Mouse (Mus musculus) layer of hippocampus, postnatal 36 days (tissue): ENCODE measurements around the gene Ntrk1. TPM values are rescaled to one million over a fixed set of nuclear protein-coding genes. Genes with fewer than 3 reads are reported as not detected.
"Not testable (repeated sequence)": the region's sequence is repeated elsewhere in the genome, so short reads cannot be mapped to it uniquely, and the experiment has no call there.

ENCODE experiments used
- DNase-seq, 2 experiments: peaks; one replicate each; pipeline ENCODE4 v3.0.0; 2022
- total RNA-seq, 2 experiments: library from RNA; stranded (reverse); gene quantifications; 2 replicates each; pipeline ENCODE4 v1.2.3; 2021

Ntrk1 gene
- total RNA-seq, result under 1 TPM in 1 of 2 experiments, not detected in 1; 0.12 TPM

DNA sequence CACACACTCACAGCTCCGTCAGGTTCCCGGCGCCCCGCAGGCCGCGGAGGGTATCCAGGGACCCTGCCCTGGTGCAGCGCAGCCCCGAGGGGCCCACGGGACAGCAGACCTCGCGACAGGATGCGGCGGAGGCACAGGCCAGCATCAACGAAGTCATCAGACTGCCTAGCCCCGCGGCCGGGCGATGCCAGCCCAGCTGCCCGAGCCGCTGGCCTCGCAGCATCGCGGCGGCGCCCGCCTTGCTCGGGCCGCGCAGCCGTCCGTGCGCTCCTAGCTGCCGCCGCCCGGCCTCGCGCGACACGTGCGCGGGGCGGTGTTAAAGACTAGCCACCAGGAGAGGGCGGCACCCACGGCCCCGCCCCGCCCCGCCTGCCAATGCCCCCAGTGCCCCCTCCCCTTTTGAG, at the start of gene Ntrk1:
Gene Ntrk1 (minus strand): TSS at position 241 of the 404 bp plus-strand sequence.
- no peak for DNase-seq

- no peak for DNase-seq
Measured at GRCm38 (mm10) chr3:87840858-87841257, 45.9 kb upstream of the Ntrk1 start.

- DNase-seq, result peak; percentile 56 to 68
Measured at GRCm38 (mm10) chr3:87838622-87839021, 43.7 kb upstream of the Ntrk1 start.

DNA sequence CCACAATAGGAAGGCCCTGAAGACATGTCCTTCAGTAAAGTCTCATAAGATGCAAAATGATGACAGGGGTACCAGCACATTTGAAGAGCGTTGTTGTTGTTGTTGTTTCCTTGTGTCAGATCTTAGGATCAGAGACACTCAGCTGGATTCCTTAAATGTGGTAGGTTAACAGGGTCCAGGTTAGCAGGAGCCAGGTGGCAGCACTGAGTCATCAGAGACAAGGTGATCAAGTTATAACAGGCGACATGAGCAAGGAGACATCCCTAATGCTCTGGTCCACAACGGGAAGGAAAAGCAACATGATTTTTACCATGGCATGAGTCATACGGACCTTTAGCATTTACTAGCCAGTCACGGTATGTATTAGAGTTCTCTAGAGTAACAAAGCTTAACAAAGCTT, 38.5 kb upstream of the Ntrk1 start:
- no peak for DNase-seq

GRCm38 (mm10) chr3:87832109-87832859, 37.3 kb upstream of the Ntrk1 start:
- DNase-seq, result no peak

- no peak for DNase-seq
Measured at GRCm38 (mm10) chr3:87829025-87829424, 34.1 kb upstream of the Ntrk1 start.

DNA sequence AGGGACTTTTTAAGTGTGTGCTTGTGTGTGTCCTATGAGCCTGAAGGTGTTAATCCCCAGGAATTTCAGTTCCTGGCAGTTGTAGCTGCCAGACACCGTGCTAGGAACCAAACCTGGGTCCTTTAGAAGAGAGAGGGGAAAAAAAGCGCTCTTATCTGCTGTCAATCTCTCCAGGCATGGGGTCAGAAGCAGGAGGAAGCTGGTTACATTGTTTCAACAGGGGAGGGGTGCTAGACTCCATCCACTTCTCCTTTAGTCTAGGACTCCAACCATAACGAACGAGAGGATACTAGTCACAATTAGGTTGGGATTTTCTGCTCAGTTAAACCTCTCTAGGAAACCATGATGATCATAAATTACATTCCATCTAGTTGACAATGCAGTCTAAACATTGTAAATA, 33.5 kb upstream of the Ntrk1 start:
- DNase-seq, result no peak

- not testable (repeated sequence) for DNase-seq
Measured at GRCm38 (mm10) chr3:87824206-87824605, 29.2 kb upstream of the Ntrk1 start, which contains the start of gene Pear1. TSS of gene Pear1 (minus strand) at chr3:87824306.

- DNase-seq, result no peak
Measured at GRCm38 (mm10) chr3:87818226-87818625, 23.3 kb upstream of the Ntrk1 start.

DNA sequence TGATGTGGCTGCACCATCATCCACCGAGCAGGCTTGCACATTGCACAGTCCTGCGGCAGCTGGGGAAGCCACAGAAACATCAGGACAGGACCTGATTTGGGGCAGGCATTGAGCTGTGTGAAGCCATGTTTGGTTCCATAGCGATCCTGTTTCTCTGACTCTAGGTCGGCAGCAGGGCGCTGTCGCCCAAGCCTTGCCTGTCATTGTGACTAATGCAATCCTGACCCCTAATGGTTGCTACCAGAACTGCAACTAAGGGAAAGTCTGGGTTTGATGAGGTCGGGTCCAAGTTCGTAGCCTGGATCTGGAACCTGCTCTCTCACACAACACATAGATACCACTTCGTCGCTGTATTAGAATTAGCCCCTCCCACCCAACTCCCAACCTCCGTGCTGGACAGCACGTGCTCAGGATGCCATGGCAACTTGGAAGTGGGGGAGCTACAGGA, 21.7 kb upstream of the Ntrk1 start:
- DNase-seq, result peak; percentile 51 to 56

DNA sequence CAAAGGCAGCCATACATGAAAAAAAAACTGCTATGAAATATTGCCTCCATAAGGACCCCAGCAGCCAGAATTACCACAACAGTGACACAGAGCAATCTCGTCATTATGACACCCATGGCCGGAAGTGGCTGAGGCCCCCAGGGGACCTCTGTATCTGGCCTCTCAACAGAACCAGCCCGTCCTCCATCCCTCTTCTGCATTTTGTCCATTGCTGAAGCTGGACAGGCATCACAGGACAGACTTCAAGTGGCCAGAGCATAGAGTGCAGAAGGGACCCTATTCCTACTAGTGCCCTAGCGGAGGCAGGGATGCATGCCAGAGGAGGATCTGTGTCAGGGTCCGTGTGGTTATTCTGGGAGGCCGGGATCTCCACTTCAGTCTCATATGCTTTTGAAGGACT, 21.2 kb upstream of the Ntrk1 start:
- DNase-seq, result no peak

- DNase-seq, result no peak
Measured at GRCm38 (mm10) chr3:87812873-87813272, 17.9 kb upstream of the Ntrk1 start.

- DNase-seq, result no peak
Measured at GRCm38 (mm10) chr3:87812413-87812812, 17.5 kb upstream of the Ntrk1 start.

DNA sequence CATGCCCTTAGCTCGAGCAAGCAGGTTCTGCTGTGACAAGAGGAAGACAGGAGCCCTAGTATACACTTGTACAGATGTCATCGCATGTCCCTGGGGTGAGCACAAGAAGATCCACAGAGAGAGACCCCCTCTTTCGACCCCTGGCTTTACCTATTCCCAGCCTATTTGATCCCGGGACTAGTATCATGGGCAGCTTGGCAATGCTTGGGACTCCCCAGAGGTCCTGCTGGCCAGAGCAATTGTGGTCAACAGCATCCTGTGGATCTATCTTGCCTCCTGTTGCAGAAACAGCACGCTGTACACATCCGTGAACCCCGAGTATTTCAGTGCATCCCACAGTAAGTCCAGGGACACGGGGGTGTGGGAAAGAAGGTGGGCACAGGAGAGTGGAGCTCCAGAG, 16.3 kb upstream of the Ntrk1 start:
- DNase-seq, result no peak

- no peak for DNase-seq
Measured at GRCm38 (mm10) chr3:87809322-87809962, 14.5 kb upstream of the Ntrk1 start.

DNA sequence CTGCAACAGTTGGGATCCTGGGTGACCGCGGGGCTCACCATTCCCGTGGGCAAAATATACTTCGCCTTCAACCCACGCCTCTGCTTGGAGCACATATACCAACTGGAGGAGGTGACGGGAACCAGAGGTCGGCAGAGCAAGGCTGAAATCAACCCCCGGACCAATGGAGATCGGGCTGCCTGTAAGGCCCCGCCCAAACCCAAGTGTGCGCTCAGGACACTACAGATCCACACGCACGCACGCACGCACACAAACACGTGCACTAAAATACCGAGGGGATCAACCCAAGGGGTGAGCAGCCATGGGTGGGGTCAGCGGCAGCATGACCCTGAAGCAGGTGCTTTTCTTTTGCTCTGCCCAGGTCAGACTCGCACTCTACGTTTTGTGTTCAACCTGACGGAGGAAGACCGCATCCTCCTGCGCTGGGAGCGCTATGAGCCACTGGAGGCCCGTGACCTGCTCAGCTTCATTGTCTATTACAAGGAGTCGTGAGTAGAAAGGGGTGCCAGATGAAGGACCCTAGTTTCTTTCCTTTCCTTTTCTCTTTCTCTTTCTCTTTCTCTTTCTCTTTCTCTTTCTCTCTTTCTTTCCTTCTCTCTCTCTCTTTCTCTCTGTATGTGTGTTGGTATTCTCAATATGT, 9.2 kb upstream of the Ntrk1 start:
- no peak for DNase-seq

GRCm38 (mm10) chr3:87801681-87802080, 6.7 kb upstream of the Ntrk1 start:
- DNase-seq, result no peak

DNA sequence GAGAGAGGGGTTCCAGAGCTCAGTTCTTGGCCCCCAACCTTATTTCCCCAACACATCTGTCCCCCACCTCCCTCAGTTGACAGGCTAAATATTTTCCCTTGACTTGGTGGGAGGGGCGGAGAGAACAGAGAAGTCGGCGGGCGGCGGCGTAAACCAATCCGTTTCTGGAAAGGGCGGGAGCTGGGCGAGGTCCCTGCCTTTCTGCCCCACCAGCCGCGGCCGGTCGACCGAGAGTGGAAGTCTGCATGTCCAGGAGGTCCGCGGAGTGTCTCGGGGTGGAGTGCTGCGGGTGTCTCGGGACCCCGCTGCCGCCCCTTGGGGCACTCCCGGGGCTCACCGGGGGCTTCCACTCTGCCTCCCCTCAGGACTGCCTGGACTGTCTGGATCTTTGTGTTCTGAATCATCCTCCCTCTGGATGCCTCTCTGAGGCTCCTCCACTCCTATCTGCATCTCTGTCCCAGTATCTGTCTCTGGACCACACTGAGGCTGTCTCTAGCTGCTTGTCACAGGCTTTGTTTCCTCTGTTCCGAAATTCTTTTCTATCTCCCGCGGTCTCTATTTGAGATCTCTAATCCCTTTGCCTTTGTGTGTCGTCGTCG, 1.9 kb upstream of the Ntrk1 start, which contains the start of gene Insrr:
Gene Insrr (plus strand): TSS at position 216 of the 599 bp plus-strand sequence.
- DNase-seq, result no peak

DNA sequence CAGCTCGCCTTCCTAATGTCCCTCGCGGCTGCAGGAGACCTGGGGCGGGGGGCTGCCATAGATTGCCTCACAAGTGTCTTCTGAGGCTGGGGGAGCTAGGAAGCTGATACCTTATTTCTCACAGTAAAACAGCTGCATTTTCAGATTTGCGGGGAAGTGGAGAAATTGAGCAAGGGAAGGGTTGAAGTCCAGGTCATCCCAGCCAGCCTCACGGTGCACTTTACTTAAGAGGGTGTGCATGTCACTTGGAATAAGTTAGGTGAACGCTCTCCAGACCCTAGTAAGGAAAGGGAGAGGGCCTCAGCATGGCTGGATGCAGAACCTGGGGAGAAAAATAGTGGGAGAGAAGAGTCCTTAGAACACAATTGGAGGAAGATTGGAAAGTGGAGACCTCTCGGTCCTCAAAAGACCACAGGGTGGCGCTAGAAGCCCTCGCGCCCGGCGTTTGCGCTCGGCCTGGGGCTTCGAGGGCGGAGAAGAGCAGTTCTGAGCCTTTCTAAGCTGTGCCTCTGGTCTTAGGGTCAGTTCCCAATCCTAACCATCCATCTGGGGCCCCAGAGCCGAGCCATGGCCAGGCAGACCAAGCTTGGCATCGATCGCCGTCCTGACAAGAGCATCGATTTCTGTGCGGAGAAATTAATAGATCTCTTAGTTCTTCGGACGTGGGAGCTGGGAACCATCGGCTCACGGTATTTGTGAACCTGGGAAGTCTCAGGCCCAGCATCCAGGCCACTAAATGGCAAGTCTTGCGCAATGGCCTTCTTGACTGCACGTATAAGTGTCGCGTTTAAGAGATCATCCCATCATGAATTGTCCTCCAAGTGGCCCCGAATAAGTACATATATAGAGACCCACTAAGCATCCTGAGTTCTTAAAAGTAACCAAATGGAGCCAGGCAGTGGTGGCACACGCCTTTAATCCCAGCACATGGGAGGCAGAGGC, 645 bp upstream of the Ntrk1 start:
- DNase-seq, result peak; percentile 27 to 34

DNA sequence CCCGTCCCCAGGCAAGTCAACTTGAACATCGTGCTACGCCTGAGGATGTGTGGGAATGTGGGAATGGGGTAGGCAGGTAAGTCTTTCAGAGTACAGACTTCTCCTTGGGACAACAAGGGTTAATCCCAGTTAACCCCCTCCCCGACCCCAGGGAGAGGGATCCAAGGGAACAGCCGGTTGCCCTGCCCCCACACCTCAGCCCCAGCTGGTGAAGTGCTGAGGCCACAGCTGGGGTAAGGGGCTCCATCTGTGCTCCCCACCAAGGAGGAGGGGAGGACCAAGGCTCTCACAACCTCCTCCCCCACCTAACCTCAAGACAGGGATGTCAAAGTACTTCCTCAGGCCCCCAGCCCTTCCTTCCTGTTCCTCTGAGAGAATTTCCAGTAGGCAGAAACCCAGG, 5.2 kb downstream of the Ntrk1 start:
- DNase-seq, result no peak

DNA sequence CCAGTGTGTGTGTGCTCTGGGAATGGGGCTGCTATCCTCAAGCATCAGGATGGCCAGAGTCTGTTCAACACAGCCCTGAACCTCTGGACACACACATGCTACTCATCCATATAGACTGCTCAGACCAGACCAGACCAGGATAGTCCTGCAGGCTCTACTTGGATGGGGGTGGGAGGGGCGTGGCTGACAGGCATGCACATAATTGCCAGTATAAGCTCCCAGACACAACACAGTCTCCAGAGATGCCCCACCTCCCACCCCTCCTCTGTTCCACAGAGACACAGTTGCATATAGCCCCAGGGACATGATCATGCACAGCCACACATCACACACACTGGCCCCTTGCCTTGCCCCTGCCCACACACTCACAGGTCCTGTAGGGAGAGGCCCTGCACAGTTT, 5.7 kb downstream of the Ntrk1 start:
- DNase-seq, result no peak
